Mouse (Mus musculus) limb, embryonic 14.5 days (tissue): ENCODE results near the gene Tbc1d10c. TPM values are rescaled to one million over a fixed set of nuclear protein-coding genes. Genes with fewer than 3 reads are reported as not detected.

Source experiments
- ATAC-seq: fragments of 200-750 bp; cut with Nextera tagmentation; 2 replicates; pipeline ENCODE4 v1.8.0; 2017; ENCODE audit warnings: low read depth, moderate number of reproducible peaks, moderate TSS enrichment; ENCODE audit not compliant: low FRiP score
- DNase-seq: peaks from one replicate; pipeline ENCODE4 v3.0.0-alpha.2; 2015; ENCODE audit warnings: low spot score
- H3K27ac ChIP-seq: fragments of 300-500 bp; sonication (generic); replicated peaks from 2 replicates; pipeline ENCODE4 v1.5.1; 2014; ENCODE audit warnings: low read depth, mild to moderate bottlenecking, low read length, moderate library complexity, mixed read lengths
- H3K27me3 ChIP-seq: fragments of 300-500 bp; sonication (generic); 2 replicates; pipeline ENCODE4 v1.6.1; 2014; ENCODE audit warnings: low read length, mixed read lengths; ENCODE audit not compliant: control insufficient read depth, insufficient read depth
- H3K36me3 ChIP-seq: fragments of 300-500 bp; sonication (generic); 2 replicates; pipeline ENCODE4 v1.6.1; 2014; ENCODE audit warnings: mild to moderate bottlenecking, low read length, moderate library complexity, mixed read lengths; ENCODE audit not compliant: control insufficient read depth, insufficient read depth
- H3K4me1 ChIP-seq: fragments of 300-500 bp; sonication (generic); 2 replicates; pipeline ENCODE4 v1.6.1; 2014; ENCODE audit warnings: antibody characterized with exemption, low read length, mixed read lengths; ENCODE audit not compliant: control insufficient read depth, insufficient read depth
- H3K4me2 ChIP-seq: fragments of 300-500 bp; sonication (generic); replicated peaks from 2 replicates; pipeline ENCODE4 v1.6.1; 2014; ENCODE audit warnings: low read depth, mild to moderate bottlenecking, low read length, moderate library complexity; ENCODE audit not compliant: severe bottlenecking
- H3K4me3 ChIP-seq: fragments of 300-500 bp; sonication (generic); replicated peaks from 2 replicates; pipeline ENCODE4 v1.5.1; 2014; ENCODE audit warnings: low read length
- H3K9ac ChIP-seq: fragments of 300-500 bp; sonication (generic); 2 replicates; pipeline ENCODE4 v1.6.1; 2014; ENCODE audit warnings: mild to moderate bottlenecking, low read depth, low read length, moderate library complexity; ENCODE audit not compliant: severe bottlenecking
- H3K9me3 ChIP-seq: fragments of 300-500 bp; sonication (generic); 2 replicates; pipeline ENCODE4 v1.6.1; 2016; ENCODE audit warnings: low read length; ENCODE audit not compliant: control insufficient read depth
- POLR2A ChIP-seq: fragments of 200-500 bp; IDR thresholded peaks from 2 replicates; pipeline ENCODE4 v1.8.0; 2012; ENCODE audit warnings: inconsistent platforms, mild to moderate bottlenecking, moderate library complexity, borderline replicate concordance; ENCODE audit not compliant: insufficient read depth, insufficient read length; ENCODE audit errors: extremely low read depth
- WGBS: fragments of 180-500 bp; shearing (Covaris S2); extraction: QIAGEN DNeasy Blood & Tissue Kit; methylation state at CpG from one replicate; pipeline ENCODE4 v1.1.7; 2014; 5-methylcytosine and 5-hydroxymethylcytosine counted together
- polyA plus RNA-seq, 2 experiments: library from polyadenylated mRNA; depleted of rRNA in 1 of 2; stranded (reverse) in 1 of 2; unstranded in 1 of 2; fragments of >200 nt; fragmentation: Nextera tagmentation in 1 of 2; extraction: Ambion mirVana in 1 of 2; gene quantifications; 2 replicates each; pipeline versions ENCODE4 v1.2.1 to v1.2.3; 2012 to 2014

Tbc1d10c gene
- polyA plus RNA-seq, 2 experiments, result 3.9 to 4.5 TPM

DNA sequence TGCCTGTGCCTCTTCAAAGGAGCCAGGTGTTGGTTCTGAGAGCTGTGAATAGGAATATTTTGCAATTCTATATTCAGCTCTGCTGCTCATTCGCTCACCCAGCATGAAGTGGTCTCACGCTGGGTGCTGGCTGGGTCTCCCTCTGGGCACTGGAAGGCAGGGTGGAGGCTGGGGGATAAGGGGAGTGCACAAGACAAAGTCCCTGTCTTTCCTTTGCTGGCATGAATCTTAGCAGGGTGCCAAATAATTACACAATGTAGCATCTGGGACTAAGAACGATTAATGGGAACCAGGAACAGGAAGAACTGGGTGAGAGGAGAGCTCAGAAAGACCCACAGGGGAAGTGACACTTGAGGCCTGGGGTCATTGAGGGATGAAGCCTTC lies 44.1 kb downstream of the Tbc1d10c start:
- H3K9ac ChIP-seq, result no peak overlapping the region
- ATAC-seq (no peak), DNase-seq (no peak)
- WGBS, result 66% methylated on average over 3 of the region's 3 CpGs
- no peaks in the 10 kb centered on the region for H3K27me3 ChIP-seq
- peaks cover 21% of the 10 kb centered on the region for H3K36me3 ChIP-seq
- no peak overlapping the region for H3K4me3 ChIP-seq
- no peak overlapping the region for H3K4me2 ChIP-seq
- H3K27ac ChIP-seq, result no peak overlapping the region
- no peaks in the 10 kb centered on the region for H3K9me3 ChIP-seq
- TF ChIP-seq POLR2A, result no peak
- H3K4me1 ChIP-seq, result peaks cover 12% of the 10 kb centered on the region

DNA sequence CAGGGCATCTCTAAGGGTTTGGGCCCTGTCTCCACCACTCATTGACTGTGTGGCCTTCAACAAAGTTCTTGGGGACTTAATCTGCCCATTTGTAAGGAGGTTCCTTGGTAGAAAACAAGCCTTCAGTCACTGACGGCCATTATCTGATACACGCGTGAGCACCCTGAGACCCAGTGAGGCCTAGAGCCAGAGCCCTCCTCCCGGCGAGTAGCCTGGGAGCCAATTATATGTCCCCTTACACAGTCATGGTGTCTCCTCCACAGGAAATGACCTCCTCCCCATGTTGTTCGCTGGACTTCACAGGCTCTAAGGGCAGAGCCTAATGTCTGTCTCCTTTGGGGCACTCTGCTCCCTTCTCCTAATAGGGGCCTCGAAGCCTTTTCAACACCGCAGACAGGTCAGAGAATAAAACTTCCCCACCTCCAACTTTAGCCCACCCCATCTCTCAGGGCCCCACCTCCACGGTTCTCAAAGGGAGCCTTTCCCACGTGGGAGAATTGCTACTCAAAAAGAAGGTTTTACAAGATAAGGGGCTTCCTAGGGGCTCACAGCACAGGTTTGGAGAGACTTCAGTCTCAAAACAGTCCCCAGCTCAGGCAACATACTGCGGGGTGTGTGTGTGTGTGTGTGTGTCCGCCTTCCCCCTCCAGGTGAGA lies 44.6 kb downstream of the Tbc1d10c start:
- no peak overlapping the region for H3K4me2 ChIP-seq
- H3K27me3 ChIP-seq, result no peaks in the 10 kb centered on the region
- no peak overlapping the region for H3K9ac ChIP-seq
- ATAC-seq (no peak), DNase-seq (no peak)
- TF ChIP-seq POLR2A, result no peak
- H3K4me3 ChIP-seq, result no peak overlapping the region
- 62% methylated on average over 12 of the region's 12 CpGs for WGBS
- H3K4me1 ChIP-seq, result peaks cover 12% of the 10 kb centered on the region
- no peaks in the 10 kb centered on the region for H3K9me3 ChIP-seq
- no peak overlapping the region for H3K27ac ChIP-seq
- peaks cover 18% of the 10 kb centered on the region for H3K36me3 ChIP-seq

DNA sequence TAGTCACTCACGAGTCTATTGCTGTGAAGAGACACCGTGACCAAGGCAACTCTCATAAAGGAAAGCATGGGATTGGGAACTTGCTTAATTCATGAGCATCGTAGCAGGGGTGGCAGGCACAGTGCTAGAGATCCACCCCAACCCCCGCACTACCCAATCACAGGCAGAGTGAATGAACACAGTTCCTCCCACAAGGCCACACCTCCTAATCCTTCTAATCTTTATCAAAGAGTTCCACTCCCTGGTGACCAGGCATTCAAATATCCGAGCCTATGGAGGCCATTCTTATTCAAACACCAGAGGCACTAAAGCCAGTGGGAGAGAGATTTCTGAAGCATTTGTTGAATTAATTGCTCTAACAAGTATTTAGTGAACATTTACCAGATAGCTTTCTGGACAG lies 45.1 kb downstream of the Tbc1d10c start:
- Histone ChIP-seq H3K9ac (no peak overlapping the region), H3K27ac (no peak overlapping the region), H3K4me2 (no peak overlapping the region), H3K27me3 (no peaks in the 10 kb centered on the region), H3K4me1 (peaks cover 12% of the 10 kb centered on the region), H3K4me3 (no peak overlapping the region), H3K36me3 (peaks cover 13% of the 10 kb centered on the region), H3K9me3 (no peaks in the 10 kb centered on the region)
- ATAC-seq (no peak), DNase-seq (no peak)
- WGBS, result 94% methylated on average over 5 of the region's 5 CpGs
- no peak for TF ChIP-seq POLR2A

DNA sequence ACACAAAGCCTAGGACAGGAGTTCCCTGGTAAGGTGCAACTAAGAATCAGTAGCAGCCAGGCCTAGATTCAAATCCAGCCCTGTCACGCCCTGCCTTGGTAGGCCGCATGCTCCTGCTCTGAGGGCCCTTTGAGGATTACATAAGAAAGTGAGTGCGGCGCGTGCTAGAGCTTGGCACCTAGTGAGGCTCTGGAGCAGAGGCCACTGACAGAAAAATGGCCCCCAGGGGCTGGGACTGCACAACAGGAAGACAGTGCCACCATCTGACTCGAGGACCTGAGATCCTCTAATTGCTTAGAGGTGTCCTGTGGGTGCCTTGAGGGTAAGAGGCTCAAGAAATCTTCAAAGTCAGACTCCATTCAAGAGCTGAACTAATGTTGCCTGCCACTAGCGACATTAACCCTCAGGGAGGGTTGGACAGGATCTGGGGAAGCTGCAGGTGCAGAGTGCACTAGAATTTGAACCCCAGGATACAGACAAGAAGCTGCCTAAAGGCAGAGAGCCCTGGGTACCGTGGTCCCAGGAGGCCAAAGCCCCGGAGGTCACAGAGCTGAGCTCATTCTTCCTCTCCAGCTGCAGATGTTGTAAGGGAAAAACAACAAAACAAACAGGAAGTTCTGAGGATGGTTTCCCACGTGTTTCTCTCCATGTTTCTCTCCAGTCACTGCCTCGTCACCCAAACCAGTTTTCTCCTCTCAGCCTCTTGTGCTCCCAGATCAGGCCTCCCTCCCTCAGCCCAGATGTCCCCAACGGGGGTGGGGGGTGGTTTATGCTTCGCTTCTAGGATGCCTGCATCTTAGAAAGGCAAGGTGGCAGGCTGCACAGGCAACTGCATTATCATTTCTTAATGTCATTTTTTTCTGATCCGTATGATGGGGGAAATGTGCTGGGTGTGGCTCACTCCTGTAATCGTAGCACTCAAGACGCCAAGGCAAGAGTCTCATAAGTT lies 46.3 kb downstream of the Tbc1d10c start:
- ATAC-seq, result no peak
- Histone ChIP-seq H3K4me2 (no peak overlapping the region), H3K4me1 (peaks cover 12% of the 10 kb centered on the region), H3K9me3 (no peaks in the 10 kb centered on the region), H3K36me3 (peaks cover 2% of the 10 kb centered on the region; the same call in 1 of the 2 replicates), H3K27ac (no peak overlapping the region), H3K9ac (no peak overlapping the region), H3K27me3 (no peaks in the 10 kb centered on the region), H3K4me3 (no peak overlapping the region)
- WGBS, result 78% methylated on average over 16 of the region's 16 CpGs
- no peak for TF ChIP-seq POLR2A
- no peak for DNase-seq

DNA sequence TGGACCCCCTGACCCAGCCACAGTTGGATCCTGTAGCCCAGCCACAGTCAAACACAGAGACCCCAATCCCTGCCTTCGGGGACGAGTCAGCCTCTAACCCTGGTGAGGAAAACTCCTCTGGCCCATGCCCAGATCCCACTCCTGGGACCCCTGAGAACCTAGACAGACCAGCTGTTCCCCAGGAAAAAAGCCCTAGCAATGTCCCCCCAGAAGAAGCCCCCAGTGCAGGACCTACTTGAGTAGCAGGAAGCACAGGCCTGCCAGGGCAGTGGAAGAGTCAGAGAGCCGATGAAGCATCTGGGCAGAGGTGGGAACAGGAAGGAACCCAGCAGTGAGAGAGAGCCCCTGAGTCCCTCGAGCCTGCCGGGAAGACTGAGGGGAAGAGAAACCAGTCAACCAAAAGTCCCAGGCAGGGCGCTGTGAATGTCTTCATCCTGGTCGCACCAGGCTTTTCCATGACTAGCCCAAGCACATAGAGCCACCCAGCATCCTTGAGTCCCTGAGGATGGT lies 47.3 kb downstream of the Tbc1d10c start, which contains the start of gene Cabp4:
Cabp4 (minus strand) TSS at position 275 of the 510 bp plus-strand sequence.
- H3K4me1 ChIP-seq, result peaks cover 3% of the 10 kb centered on the region; the same call in 1 of the 2 replicates
- WGBS, result 63% methylated on average over 5 of the region's 7 CpGs

More for the DNA sequence above, 47.3 kb downstream of the Tbc1d10c start, which contains the start of gene Cabp4:
- Histone ChIP-seq H3K9ac (no peak within 1 kb of the TSS), H3K9me3 (no peaks in the 10 kb centered on the region), H3K27me3 (no peaks in the 10 kb centered on the region), H3K4me3 (no peak within 1 kb of the TSS), H3K27ac (no peak within 1 kb of the TSS), H3K36me3 (no peaks in the 10 kb centered on the region), H3K4me2 (no peak within 1 kb of the TSS)
- no peak for TF ChIP-seq POLR2A
- ATAC-seq, result no peak
- no peak for DNase-seq
